Mouse (Mus musculus) kidney, postnatal 0 days (tissue): ENCODE measurements around the gene Mia2. TPM values are rescaled to one million over a fixed set of nuclear protein-coding genes. Genes with fewer than 3 reads are reported as not detected.
A peak's percentile ranks its signal among the peaks of the same experiment; 100 is the strongest.

ENCODE experiments used
- ATAC-seq: fragments of 200-750 bp; cut with Nextera tagmentation; replicated peaks from 2 replicates; pipeline ENCODE4 v1.8.0; 2017; ENCODE audit warnings: low read depth, moderate number of reproducible peaks, moderate TSS enrichment, moderate library complexity; ENCODE audit not compliant: low FRiP score
- DNase-seq: peaks from one replicate; pipeline ENCODE4 v3.0.0-alpha.2; 2016; ENCODE audit warnings: low spot score
- H3K27ac ChIP-seq: fragments of 300-500 bp; sonication (generic); 2 replicates; pipeline ENCODE4 v1.5.1; 2014; ENCODE audit warnings: mild to moderate bottlenecking
- H3K27me3 ChIP-seq: fragments of 300-500 bp; sonication (generic); 2 replicates; pipeline ENCODE4 v1.6.1; 2014; ENCODE audit warnings: low read length, mixed read lengths; ENCODE audit not compliant: insufficient read depth
- H3K36me3 ChIP-seq: fragments of 300-500 bp; sonication (generic); 2 replicates; pipeline ENCODE4 v1.6.1; 2014; ENCODE audit warnings: low read length, mixed read lengths; ENCODE audit not compliant: insufficient read depth
- H3K4me1 ChIP-seq: fragments of 300-500 bp; sonication (generic); replicated peaks from 2 replicates; pipeline ENCODE4 v1.6.1; 2014; ENCODE audit warnings: antibody characterized with exemption, low read length, mixed read lengths; ENCODE audit not compliant: insufficient read depth
- H3K4me2 ChIP-seq: fragments of 300-500 bp; sonication (generic); 2 replicates; pipeline ENCODE4 v1.6.1; 2014; ENCODE audit warnings: mild to moderate bottlenecking, low read length, moderate library complexity, mixed read lengths
- H3K4me3 ChIP-seq: fragments of 300-500 bp; sonication (generic); replicated peaks from 2 replicates; pipeline ENCODE4 v1.5.1; 2014; ENCODE audit warnings: low read depth, low read length
- H3K9ac ChIP-seq: fragments of 300-500 bp; sonication (generic); 2 replicates; pipeline ENCODE4 v1.6.1; 2014; ENCODE audit warnings: low read depth, low read length
- H3K9me3 ChIP-seq: fragments of 300-500 bp; sonication (generic); replicated peaks from 2 replicates; pipeline ENCODE4 v1.6.1; 2016; ENCODE audit warnings: low read length, inconsistent platforms, mixed read lengths
- CTCF ChIP-seq: IDR thresholded peaks from 2 replicates; pipeline ENCODE4 v1.5.1; 2016; ENCODE audit warnings: antibody characterized with exemption, low read depth, mild to moderate bottlenecking, moderate library complexity
- WGBS: fragments of 180-500 bp; shearing (Covaris S2); extraction: QIAGEN DNeasy Blood & Tissue Kit; methylation state at CpG from one replicate; pipeline ENCODE4 v1.1.7; 2014; 5-methylcytosine and 5-hydroxymethylcytosine counted together
- polyA plus RNA-seq: library from polyadenylated mRNA; unstranded; fragments of >200 nt; fragmentation: Nextera tagmentation; extraction: Ambion mirVana; gene quantifications from 2 replicates; pipeline ENCODE4 v1.2.1, GENCODE M21; 2015

Mia2 gene
- polyA plus RNA-seq, 1 experiment from 2014 or later, result 91.6 TPM

DNA sequence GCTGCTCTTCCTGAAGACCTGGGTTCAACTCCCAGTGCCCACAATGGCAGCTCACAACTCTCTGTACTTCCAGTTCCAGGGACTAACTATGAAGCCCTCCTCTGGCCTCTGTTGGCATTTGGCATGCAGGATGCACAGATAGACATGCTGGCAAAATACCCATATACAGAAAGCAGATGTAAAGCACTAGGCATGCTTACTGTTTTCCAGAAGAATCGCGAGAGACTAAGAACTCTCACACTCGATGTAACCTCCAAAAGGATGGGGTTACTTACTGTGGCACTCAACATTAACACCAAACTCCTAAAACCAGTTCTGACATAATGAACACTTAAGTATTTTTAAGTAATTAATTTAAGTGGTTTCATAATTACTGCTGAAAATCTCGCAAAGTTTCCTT lies 35.3 kb upstream of the Mia2 start:
- whole genome bisulfite sequencing, result 44% methylated on average over 4 of the region's 4 CpGs
- Histone ChIP-seq H3K36me3 (0 out of 2 replicates have a peak, but pooled peaks cover 8% of the 10 kb centered on the region), H3K9me3 (no peaks in the 10 kb centered on the region), H3K27ac (peak overlapping the region; percentile 92; the same call in 1 of the 2 replicates), H3K4me3 (peak overlapping the region; percentile 72), H3K9ac (peak overlapping the region; percentile 95), H3K4me1 (0 out of 2 replicates have a peak, but pooled peaks cover 6% of the 10 kb centered on the region), H3K27me3 (no peaks in the 10 kb centered on the region), H3K4me2 (peak overlapping the region; percentile 67)
- ATAC-seq, result no peak
- TF ChIP-seq CTCF, result no peak
- peak; percentile 7 for DNase-seq

DNA sequence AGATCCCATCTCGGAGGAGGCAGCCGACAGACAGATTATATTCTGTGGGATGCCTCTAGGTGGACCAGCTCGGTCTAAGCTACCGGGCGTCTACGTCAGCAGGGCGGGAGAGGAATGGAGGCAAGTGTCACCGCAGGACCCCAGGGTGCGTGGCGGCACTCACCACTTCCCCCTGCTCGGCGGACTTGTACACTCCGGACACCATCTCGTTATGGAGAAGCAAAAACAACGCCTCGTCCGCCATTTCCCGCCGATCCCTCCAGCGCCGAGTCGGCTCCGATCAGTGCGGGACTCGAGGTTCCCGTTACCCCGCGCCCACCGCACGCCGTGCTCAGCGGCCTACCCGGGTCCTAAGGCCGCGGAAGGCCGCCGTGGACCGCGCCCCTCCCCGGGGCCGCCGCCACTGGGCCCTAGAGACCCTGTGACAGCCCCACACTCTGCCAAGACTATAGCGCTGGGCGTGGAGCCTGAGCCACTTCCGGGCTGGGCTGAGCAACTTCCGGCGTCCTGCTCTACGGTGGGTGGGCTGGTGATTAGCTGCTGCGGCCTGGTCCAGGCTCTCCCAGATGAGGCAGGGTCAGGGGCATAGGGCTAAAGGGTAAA lies 34.5 kb upstream of the Mia2 start, which contains the start of gene Trappc6b:
TSS of gene Trappc6b (minus strand) at position 480 of the 603 bp plus-strand sequence.
- peak within 1 kb of the TSS; percentile 95 for H3K9ac ChIP-seq
- H3K4me2 ChIP-seq, result peak within 1 kb of the TSS; percentile 67
- peak within 1 kb of the TSS; percentile 92 for H3K27ac ChIP-seq
- 0 out of 2 replicates have a peak, but pooled peaks cover 7% of the 10 kb centered on the region for H3K36me3 ChIP-seq
- ATAC-seq (peak; percentile 97), DNase-seq (peak; percentile 88)
- H3K4me1 ChIP-seq, result 0 out of 2 replicates have a peak, but pooled peaks cover 6% of the 10 kb centered on the region
- no peaks in the 10 kb centered on the region for H3K9me3 ChIP-seq
- H3K27me3 ChIP-seq, result no peaks in the 10 kb centered on the region
- peak; percentile 24; the same call in 1 of the 2 replicates for TF ChIP-seq CTCF
- H3K4me3 ChIP-seq, result peak within 1 kb of the TSS; percentile 72
- WGBS, result under 1% methylated on average over 49 of the region's 49 CpGs

DNA sequence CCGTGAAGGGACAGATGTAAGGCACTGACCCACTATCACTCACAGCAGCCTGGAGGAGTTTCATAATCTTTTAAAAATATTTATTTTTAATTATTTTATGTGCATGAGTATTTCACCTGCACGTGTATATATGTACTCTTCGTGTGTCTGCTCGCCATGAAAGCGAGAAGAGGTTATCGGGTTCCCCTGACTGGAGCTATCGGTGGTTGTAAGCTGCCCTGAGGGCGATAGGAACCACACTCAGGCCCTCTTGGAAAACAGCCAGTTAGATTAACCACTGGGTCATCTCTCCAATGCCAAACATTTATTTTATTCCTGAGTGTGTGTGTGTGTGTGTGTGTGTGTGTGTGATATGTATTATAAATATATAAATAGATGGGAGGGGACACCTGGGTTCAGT lies 30.8 kb upstream of the Mia2 start:
- 85% methylated on average over 8 of the region's 8 CpGs for WGBS
- Histone ChIP-seq H3K4me1 (0 out of 2 replicates have a peak, but pooled peaks cover 5% of the 10 kb centered on the region), H3K4me3 (no peak overlapping the region), H3K4me2 (no peak overlapping the region), H3K9ac (no peak overlapping the region), H3K36me3 (peaks cover 11% of the 10 kb centered on the region), H3K27ac (no peak overlapping the region), H3K9me3 (no peaks in the 10 kb centered on the region), H3K27me3 (no peaks in the 10 kb centered on the region)
- no peak for DNase-seq
- no peak for ATAC-seq
- no peak for TF ChIP-seq CTCF

DNA sequence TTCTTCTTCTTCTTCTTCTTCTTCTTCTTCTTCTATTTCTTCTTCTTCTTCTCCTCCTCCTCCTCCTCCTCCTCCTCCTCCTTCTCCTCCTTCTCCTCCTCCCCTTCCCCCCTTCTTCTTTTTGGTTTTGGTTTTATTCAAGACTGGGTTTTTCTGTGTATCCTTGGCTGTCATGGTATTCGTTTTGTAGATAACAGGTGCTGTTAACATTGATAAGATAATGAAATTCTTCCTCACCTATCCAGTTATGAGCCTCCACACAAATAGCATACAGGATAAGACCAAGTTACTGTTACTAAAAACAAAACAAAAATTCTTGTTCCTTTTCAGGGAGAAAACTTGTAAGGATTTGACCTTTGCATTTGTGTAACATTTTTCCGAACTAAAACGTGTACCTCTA lies 29.8 kb upstream of the Mia2 start:
- no peak for TF ChIP-seq CTCF
- Histone ChIP-seq H3K4me2 (peak overlapping the region; percentile 53; the same call in 1 of the 2 replicates), H3K36me3 (peaks cover 19% of the 10 kb centered on the region), H3K9ac (no peak overlapping the region), H3K27ac (peak overlapping the region; percentile 92), H3K4me1 (no peaks in the 10 kb centered on the region), H3K27me3 (no peaks in the 10 kb centered on the region), H3K9me3 (no peaks in the 10 kb centered on the region), H3K4me3 (peak overlapping the region; percentile 99; the same call in 1 of the 2 replicates)
- WGBS, result 68% methylated on average over 3 of the region's 3 CpGs
- DNase-seq, result no peak
- no peak for ATAC-seq

DNA sequence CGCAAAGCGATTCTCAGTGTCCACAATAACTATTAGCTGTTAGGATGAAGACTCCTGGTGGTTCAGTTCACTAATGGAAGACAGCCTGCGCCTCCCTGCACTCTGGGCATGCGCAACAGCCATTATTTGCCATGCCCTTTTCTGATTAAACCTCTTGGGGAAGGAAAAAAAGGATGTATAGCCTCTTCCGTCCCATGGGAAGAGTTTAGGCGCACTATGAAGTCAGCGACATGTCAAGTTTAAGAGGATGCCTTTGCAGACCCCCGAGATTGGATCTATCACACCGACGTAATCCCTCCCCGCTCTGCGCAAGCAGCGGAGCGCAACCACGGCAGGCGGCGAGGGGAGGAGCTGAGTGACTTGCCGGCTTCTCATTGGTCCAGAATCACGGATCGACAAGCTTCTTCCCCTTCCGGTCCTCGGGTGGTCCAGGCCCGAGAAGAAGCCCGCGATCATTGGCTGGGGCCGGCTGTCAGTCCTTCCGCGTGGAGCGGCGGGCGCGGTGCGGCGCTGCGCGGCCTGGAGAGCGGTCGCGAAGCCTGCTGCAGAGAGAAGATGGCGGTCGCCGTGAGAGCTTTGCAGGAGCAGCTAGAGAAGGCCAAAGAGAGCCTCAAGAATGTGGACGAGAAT lies 29.0 kb upstream of the Mia2 start, which contains the start of gene Pnn:
TSS of gene Pnn (plus strand) at position 437 of the 630 bp plus-strand sequence.
- Histone ChIP-seq H3K4me1 (no peaks in the 10 kb centered on the region), H3K27ac (peak within 1 kb of the TSS; percentile 92), H3K36me3 (peaks cover 26% of the 10 kb centered on the region), H3K27me3 (no peaks in the 10 kb centered on the region), H3K9ac (peak within 1 kb of the TSS; percentile 99), H3K4me2 (peak within 1 kb of the TSS; percentile 69), H3K9me3 (no peaks in the 10 kb centered on the region), H3K4me3 (peak within 1 kb of the TSS; percentile 99)
- DNase-seq, result peak; percentile 99
- peak; percentile 6; the same call in 1 of the 2 replicates for TF ChIP-seq CTCF
- ATAC-seq, result peak; percentile 100
- under 1% methylated on average over 43 of the region's 43 CpGs for WGBS

DNA sequence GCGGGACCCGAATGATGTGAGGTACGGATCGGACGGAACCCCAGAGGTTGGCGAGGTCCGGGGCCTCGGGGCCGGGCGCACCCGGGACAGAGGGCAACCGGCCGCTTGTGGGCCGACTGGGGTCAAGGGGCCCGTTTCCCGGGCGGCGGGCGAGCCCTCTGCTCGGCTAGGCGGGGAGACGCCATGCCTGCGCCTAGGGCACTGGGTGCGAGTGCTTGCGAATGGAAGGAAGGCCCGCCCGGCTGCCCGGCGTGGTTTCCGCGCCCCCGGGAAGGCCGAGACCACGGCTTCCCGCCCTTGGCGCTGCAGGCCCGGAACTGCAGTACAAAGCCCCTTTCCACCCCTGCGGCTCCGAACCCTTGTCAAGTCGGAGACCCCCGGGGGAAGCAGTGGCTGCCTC lies 28.5 kb upstream of the Mia2 start:
- ATAC-seq (peak; percentile 65), DNase-seq (peak; percentile 34)
- Histone ChIP-seq H3K27ac (peak overlapping the region; percentile 92), H3K4me2 (peak overlapping the region; percentile 69), H3K4me1 (no peaks in the 10 kb centered on the region), H3K27me3 (no peaks in the 10 kb centered on the region), H3K9me3 (no peaks in the 10 kb centered on the region), H3K4me3 (peak overlapping the region; percentile 99), H3K36me3 (peaks cover 31% of the 10 kb centered on the region), H3K9ac (peak overlapping the region; percentile 99)
- under 1% methylated on average over 35 of the region's 41 CpGs for WGBS
- no peak for TF ChIP-seq CTCF
